Mouse (Mus musculus) liver, embryonic 14.5 days (tissue): ENCODE measurements at regions not wholly inside any gene's neighbourhood (a gene's known extent, or its start where the extent isn't known, plus 50 kb on each side); places are given as distances from the start of the nearest gene placed in this dataset.

ENCODE experiments used
- ATAC-seq: fragments of 200-750 bp; cut with Nextera tagmentation; 2 replicates; pipeline ENCODE4 v1.8.0; 2017; ENCODE audit warnings: moderate number of reproducible peaks, mild to moderate bottlenecking, moderate library complexity; ENCODE audit not compliant: insufficient read depth
- DNase-seq, 3 experiments: peaks; one replicate each; pipeline ENCODE4 v3.0.0-alpha.2; 2012 to 2013; ENCODE audit warnings: low read depth in 3 of 3, low spot score in 3 of 3
- H3K27ac ChIP-seq: fragments of 300-500 bp; sonication (generic); 2 replicates; pipeline ENCODE4 v1.5.1; 2014; ENCODE audit warnings: moderate library complexity, mild to moderate bottlenecking, control low read depth, inconsistent platforms
- H3K27me3 ChIP-seq: fragments of 300-500 bp; sonication (generic); 2 replicates; pipeline ENCODE4 v1.6.1; 2014; ENCODE audit warnings: mild to moderate bottlenecking, low read length, moderate library complexity; ENCODE audit not compliant: control insufficient read depth, insufficient read depth
- H3K36me3 ChIP-seq: fragments of 300-500 bp; sonication (generic); replicated peaks from 2 replicates; pipeline ENCODE4 v1.6.1; 2014; ENCODE audit warnings: low read depth; ENCODE audit not compliant: control insufficient read depth, insufficient read depth
- H3K4me1 ChIP-seq, 2 experiments: fragments of 200-500 bp in 1 of 2; fragments of 300-500 bp in 1 of 2; sonication (generic) in 1 of 2; replicated peaks; 2 replicates each; pipeline ENCODE4 v1.6.1; 2012 to 2014; ENCODE audit warnings: antibody characterized with exemption in 1 of 2, inconsistent platforms in 1 of 2, low read length in 1 of 2; ENCODE audit not compliant: control insufficient read depth in 2 of 2, insufficient read depth in 2 of 2
- H3K4me2 ChIP-seq: fragments of 300-500 bp; sonication (generic); 2 replicates; pipeline ENCODE4 v1.6.1; 2014; ENCODE audit warnings: low read depth, mild to moderate bottlenecking, control low read depth, moderate library complexity
- H3K4me3 ChIP-seq, 2 experiments: fragments of 200-500 bp in 1 of 2; fragments of 300-500 bp in 1 of 2; sonication (generic) in 1 of 2; 2 replicates each; pipeline ENCODE4 v1.5.1; 2012 to 2014; ENCODE audit warnings: low read depth in 2 of 2, low read length in 2 of 2, mild to moderate bottlenecking in 2 of 2, control low read depth in 1 of 2, inconsistent platforms in 1 of 2, moderate library complexity in 1 of 2; ENCODE audit not compliant: insufficient read depth in 1 of 2
- H3K9ac ChIP-seq: fragments of 300-500 bp; sonication (generic); replicated peaks from 2 replicates; pipeline ENCODE4 v1.6.1; 2014; ENCODE audit warnings: mild to moderate bottlenecking, control low read depth, moderate library complexity
- H3K9me3 ChIP-seq: fragments of 300-500 bp; sonication (generic); 2 replicates; pipeline ENCODE4 v1.6.1; 2016; ENCODE audit warnings: low read length, mixed read lengths; ENCODE audit not compliant: control insufficient read depth
- CTCF ChIP-seq: IDR thresholded peaks from 2 replicates; pipeline ENCODE4 v1.5.1; 2016; ENCODE audit warnings: antibody characterized with exemption, low read depth, control low read depth
- EP300 ChIP-seq: IDR thresholded peaks from 2 replicates; pipeline ENCODE4 v1.6.1; 2016; ENCODE audit warnings: antibody characterized with exemption, low read depth
- WGBS: fragments of 180-500 bp; shearing (Covaris S2); extraction: QIAGEN DNeasy Blood & Tissue Kit; methylation state at CpG from one replicate; pipeline ENCODE4 v1.1.7; 2014; ENCODE audit not compliant: insufficient replicate concordance; 5-methylcytosine and 5-hydroxymethylcytosine counted together

- no peak for DNase-seq
- TF ChIP-seq EP300 (no peak), CTCF (no peak)
- H3K9me3 ChIP-seq, result no peaks in the 10 kb centered on the region
- H3K9ac ChIP-seq, result no peak overlapping the region
- H3K27me3 ChIP-seq, result no peaks in the 10 kb centered on the region
- no peak overlapping the region for H3K4me3 ChIP-seq
- no peak overlapping the region for H3K4me2 ChIP-seq
- no peak overlapping the region for H3K27ac ChIP-seq
- ATAC-seq, result no peak
- no peaks in the 10 kb centered on the region for H3K4me1 ChIP-seq
- no peaks in the 10 kb centered on the region for H3K36me3 ChIP-seq
Measured at GRCm38 (mm10) chr10:98761080-98761479, 153.1 kb upstream of the Atp2b1 start.

DNA sequence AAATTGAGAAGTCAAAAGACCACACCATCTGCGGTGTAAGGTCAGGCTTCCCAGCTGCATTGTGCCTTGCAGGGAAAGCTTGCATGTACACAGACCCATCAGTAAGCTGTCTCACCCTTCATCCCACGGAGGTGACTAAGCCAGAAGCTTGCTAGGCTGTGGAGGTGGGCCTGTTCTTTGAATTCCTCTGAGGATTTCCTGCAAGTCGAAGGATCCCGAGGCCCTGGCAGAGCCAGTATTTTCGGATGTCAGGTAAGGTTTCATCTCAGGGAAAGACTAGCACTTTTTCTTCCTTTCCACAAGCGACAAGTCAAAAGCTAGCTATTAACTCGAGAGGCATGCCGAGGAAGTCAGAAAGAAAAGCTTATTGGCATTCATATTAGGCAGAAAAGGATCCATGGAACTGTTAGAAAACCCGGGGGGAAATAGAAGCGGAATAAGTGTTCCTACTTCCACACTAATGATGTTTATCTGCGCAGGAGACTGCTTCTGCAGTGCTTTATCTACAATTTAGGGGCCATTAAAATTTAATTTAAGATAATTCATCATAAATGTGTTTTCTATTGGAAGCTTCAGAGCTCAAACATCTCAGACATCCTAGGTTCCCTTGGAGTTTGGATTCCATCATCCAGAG lies 148.3 kb upstream of the Atp2b1 start:
- TF ChIP-seq EP300 (no peak), CTCF (no peak)
- Histone ChIP-seq H3K4me3 (no peak overlapping the region), H3K4me2 (no peak overlapping the region), H3K4me1 (no peaks in the 10 kb centered on the region), H3K27ac (no peak overlapping the region), H3K36me3 (no peaks in the 10 kb centered on the region), H3K9me3 (no peaks in the 10 kb centered on the region), H3K9ac (no peak overlapping the region), H3K27me3 (no peaks in the 10 kb centered on the region)
- DNase-seq (no peak), ATAC-seq (no peak)
- 62% methylated on average over 11 of the region's 11 CpGs for WGBS

DNA sequence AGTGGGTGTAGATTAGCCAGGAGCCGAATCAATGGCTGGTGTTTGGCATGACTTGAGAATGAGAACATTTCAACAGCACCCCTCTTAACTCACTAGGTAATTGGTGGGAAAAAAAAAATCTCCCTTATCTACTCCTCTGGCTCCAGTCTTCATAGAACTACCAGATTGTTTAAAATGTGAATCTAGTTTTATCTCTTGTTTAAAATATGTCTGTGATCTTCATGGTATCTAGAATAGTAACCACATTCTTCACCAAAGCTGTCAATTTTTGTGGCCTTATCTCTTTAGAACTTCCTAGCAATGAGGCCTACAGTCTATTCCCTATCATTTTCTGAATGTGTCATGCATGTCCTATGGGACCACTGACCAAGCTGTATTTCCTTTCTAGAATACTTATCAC lies 134.4 kb upstream of the Atp2b1 start:
- no peak overlapping the region for H3K27ac ChIP-seq
- no peaks in the 10 kb centered on the region for H3K4me1 ChIP-seq
- no peaks in the 10 kb centered on the region for H3K9me3 ChIP-seq
- no peak for ATAC-seq
- no peak for TF ChIP-seq EP300
- no peak for TF ChIP-seq CTCF
- WGBS, result 43% methylated on average over 1 of the region's 1 CpGs
- no peak for DNase-seq
- no peaks in the 10 kb centered on the region for H3K36me3 ChIP-seq
- H3K9ac ChIP-seq, result no peak overlapping the region
- no peak overlapping the region for H3K4me3 ChIP-seq
- H3K4me2 ChIP-seq, result no peak overlapping the region
- no peaks in the 10 kb centered on the region for H3K27me3 ChIP-seq

DNA sequence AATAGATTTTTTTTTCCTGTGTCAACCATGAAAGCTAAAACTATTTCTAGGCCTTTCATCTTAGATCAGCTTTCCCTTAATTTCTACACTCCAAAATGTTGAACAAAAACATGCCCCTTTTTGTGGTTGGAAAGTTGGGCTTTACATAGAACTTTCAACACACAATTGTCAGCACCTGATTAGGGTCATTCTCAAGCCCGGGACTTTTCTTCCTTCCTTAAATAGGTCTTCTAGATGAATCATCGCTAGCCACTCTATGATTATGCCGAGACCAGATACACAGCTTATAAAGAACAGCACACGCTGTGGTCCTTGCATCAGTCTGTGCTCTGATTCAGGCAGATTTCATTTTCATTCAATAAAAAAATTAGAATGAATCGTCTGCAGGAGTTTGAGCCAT lies 133.3 kb upstream of the Atp2b1 start:
- H3K4me2 ChIP-seq, result no peak overlapping the region
- H3K36me3 ChIP-seq, result no peaks in the 10 kb centered on the region
- TF ChIP-seq EP300 (no peak), CTCF (no peak)
- H3K4me3 ChIP-seq, result no peak overlapping the region
- DNase-seq, result no peak
- no peaks in the 10 kb centered on the region for H3K27me3 ChIP-seq
- H3K4me1 ChIP-seq, result no peaks in the 10 kb centered on the region
- no peak for ATAC-seq
- H3K27ac ChIP-seq, result no peak overlapping the region
- no peaks in the 10 kb centered on the region for H3K9me3 ChIP-seq
- whole genome bisulfite sequencing, result 46% methylated on average over 5 of the region's 5 CpGs
- no peak overlapping the region for H3K9ac ChIP-seq

- Histone ChIP-seq H3K4me3 (no peak overlapping the region), H3K4me2 (no peak overlapping the region), H3K9ac (no peak overlapping the region), H3K4me1 (no peaks in the 10 kb centered on the region), H3K36me3 (no peaks in the 10 kb centered on the region), H3K27ac (no peak overlapping the region), H3K9me3 (no peaks in the 10 kb centered on the region), H3K27me3 (no peaks in the 10 kb centered on the region)
- TF ChIP-seq CTCF, result no peak
- TF ChIP-seq EP300, result no peak
- DNase-seq, result no peak
- no peak for ATAC-seq
- WGBS, result 12% methylated on average over 3 of the region's 3 CpGs
Measured at GRCm38 (mm10) chr10:98781888-98782351, 132.3 kb upstream of the Atp2b1 start.
